Mouse (Mus musculus) embryonic facial prominence, embryonic 14.5 days (tissue): ENCODE data around the gene Nkx3-2. TPM values are rescaled to one million over a fixed set of nuclear protein-coding genes. Genes with fewer than 3 reads are reported as not detected.
A peak's percentile ranks its signal among the peaks of the same experiment; 100 is the strongest.

Source experiments
- ATAC-seq: fragments of 200-750 bp; cut with Nextera tagmentation; 2 replicates; pipeline ENCODE4 v1.8.0; 2017; ENCODE audit warnings: low read depth, moderate number of reproducible peaks, moderate TSS enrichment
- DNase-seq: peaks from one replicate; pipeline ENCODE4 v3.0.0-alpha.2; 2015; ENCODE audit warnings: low spot score
- H3K27ac ChIP-seq: fragments of 300-500 bp; sonication (generic); replicated peaks from 2 replicates; pipeline ENCODE4 v1.5.1; 2014; ENCODE audit warnings: low read depth, mild to moderate bottlenecking, low read length, moderate library complexity
- H3K27me3 ChIP-seq: fragments of 300-500 bp; sonication (generic); replicated peaks from 2 replicates; pipeline ENCODE4 v1.6.1; 2014; ENCODE audit warnings: low read length; ENCODE audit not compliant: control insufficient read depth, insufficient read depth
- H3K36me3 ChIP-seq: fragments of 300-500 bp; sonication (generic); 2 replicates; pipeline ENCODE4 v1.6.1; 2014; ENCODE audit warnings: low read length, mixed read lengths; ENCODE audit not compliant: control insufficient read depth, insufficient read depth
- H3K4me1 ChIP-seq: fragments of 300-500 bp; sonication (generic); 2 replicates; pipeline ENCODE4 v1.6.1; 2014; ENCODE audit warnings: antibody characterized with exemption, low read length; ENCODE audit not compliant: control insufficient read depth, insufficient read depth
- H3K4me2 ChIP-seq: fragments of 300-500 bp; sonication (generic); 2 replicates; pipeline ENCODE4 v1.6.1; 2014; ENCODE audit warnings: low read depth, mild to moderate bottlenecking, low read length, moderate library complexity, mixed read lengths
- H3K4me3 ChIP-seq: fragments of 300-500 bp; sonication (generic); 2 replicates; pipeline ENCODE4 v1.5.1; 2014; ENCODE audit warnings: low read depth, mild to moderate bottlenecking, low read length
- H3K9ac ChIP-seq: fragments of 300-500 bp; sonication (generic); 2 replicates; pipeline ENCODE4 v1.6.1; 2014; ENCODE audit warnings: low read depth, mild to moderate bottlenecking, low read length, moderate library complexity, mixed read lengths
- H3K9me3 ChIP-seq: fragments of 300-500 bp; sonication (generic); 2 replicates; pipeline ENCODE4 v1.6.1; 2016; ENCODE audit warnings: low read length; ENCODE audit not compliant: control insufficient read depth
- WGBS: fragments of 180-500 bp; shearing (Covaris S2); extraction: QIAGEN DNeasy Blood & Tissue Kit; methylation state at CpG from one replicate; pipeline ENCODE4 v1.1.7; 2014; 5-methylcytosine and 5-hydroxymethylcytosine counted together
- polyA plus RNA-seq: library from polyadenylated mRNA; unstranded; fragments of >200 nt; fragmentation: Nextera tagmentation; extraction: Ambion mirVana; gene quantifications from 2 replicates; pipeline ENCODE4 v1.2.1, GENCODE M21; 2014

Nkx3-2 gene
- 1.2 and 1.6 TPM in 2 replicates for polyA plus RNA-seq

DNA sequence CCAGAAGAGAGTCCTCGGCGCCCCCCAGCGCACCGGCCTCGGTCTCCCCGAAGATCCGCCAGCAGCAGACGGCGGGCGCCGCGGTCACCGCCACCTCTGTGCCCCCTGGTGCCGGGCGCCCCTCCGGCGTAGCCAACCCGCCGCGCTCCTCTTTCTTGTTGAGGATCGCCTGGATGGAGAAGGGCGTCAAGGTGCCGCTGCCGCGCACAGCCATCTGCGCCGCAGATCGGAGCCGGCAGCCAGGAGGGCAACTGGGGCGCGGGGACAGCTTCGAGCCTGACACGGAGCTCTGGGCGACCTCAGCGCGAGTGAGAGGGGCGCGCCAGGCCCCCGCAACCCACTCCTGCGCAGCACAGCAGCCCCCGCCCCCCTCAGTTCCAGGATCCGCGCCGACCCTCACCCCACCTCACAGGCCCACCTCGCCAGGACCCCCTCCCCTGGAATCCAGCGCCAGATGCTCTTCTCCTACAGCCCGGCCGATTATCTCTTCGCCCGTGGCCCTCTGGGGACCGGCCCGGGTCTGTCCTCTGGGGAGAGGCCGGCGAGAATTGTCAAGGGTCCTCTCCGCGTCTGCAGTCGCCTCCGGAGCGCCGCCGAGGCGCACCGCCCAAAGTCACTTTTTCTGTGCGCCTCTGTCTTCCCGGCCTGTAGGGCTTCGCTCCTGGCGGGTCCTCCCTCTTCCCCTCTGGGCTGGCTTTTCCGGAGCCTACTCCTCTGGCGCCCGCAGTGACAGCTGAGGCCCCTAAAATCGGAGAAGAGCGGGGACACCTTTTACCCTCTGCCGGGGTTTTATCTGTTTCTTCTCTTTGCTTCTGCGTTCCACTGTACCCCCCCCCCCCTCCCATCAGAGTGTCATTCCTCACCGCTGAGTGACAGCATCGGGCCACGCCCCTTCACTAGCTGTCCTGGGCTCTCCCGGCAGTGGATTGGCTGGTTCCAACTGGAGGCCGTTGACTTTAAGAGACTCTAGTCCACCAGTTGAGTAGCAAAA is at the start of gene Nkx3-2:
Gene Nkx3-2, minus strand, starts transcription at position 771 of the 991 bp plus-strand sequence.
- H3K4me3 ChIP-seq = peak within 1 kb of the TSS; percentile 44
- peak; percentile 66 for DNase-seq
- peaks cover 18% of the 10 kb centered on the region; the same call in 1 of the 2 replicates for H3K4me1 ChIP-seq
- H3K36me3 ChIP-seq = no peaks in the 10 kb centered on the region
- peak within 1 kb of the TSS; percentile 53 for H3K9ac ChIP-seq
- H3K4me2 ChIP-seq = peak within 1 kb of the TSS; percentile 65
- under 1% methylated on average over 29 of the region's 79 CpGs for WGBS
- no peaks in the 10 kb centered on the region for H3K9me3 ChIP-seq
- ATAC-seq = peak; percentile 56
- peaks cover 93% of the 10 kb centered on the region for H3K27me3 ChIP-seq
- H3K27ac ChIP-seq = no peak within 1 kb of the TSS

DNA sequence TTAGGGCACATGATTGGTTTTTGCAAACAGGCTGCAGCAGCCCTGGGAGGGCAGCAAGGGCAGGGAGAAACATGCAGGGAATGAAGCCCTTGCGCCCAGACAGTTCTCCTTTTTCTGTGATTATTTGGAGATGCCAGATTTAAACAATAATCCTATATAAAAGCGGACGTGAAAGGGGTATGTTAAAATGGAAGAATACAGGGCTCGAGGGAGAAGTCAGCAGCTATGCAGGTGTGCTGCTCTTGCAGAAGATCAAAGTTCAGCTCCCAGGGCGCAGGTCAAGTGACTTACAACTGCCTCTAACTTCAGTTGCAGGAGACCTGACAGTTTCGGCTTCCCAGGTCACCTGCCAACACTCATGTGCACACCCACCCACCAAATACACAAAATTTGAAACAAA is 48.2 kb upstream of the Nkx3-2 start:
- H3K27ac ChIP-seq = no peak overlapping the region
- no peaks in the 10 kb centered on the region for H3K4me1 ChIP-seq
- ATAC-seq = no peak
- no peak for DNase-seq
- 79% methylated on average over 6 of the region's 6 CpGs for WGBS
- H3K9me3 ChIP-seq = no peaks in the 10 kb centered on the region
- no peaks in the 10 kb centered on the region for H3K27me3 ChIP-seq
- peaks cover 81% of the 10 kb centered on the region for H3K36me3 ChIP-seq
- H3K9ac ChIP-seq = no peak overlapping the region
- H3K4me3 ChIP-seq = no peak overlapping the region
- H3K4me2 ChIP-seq = no peak overlapping the region

DNA sequence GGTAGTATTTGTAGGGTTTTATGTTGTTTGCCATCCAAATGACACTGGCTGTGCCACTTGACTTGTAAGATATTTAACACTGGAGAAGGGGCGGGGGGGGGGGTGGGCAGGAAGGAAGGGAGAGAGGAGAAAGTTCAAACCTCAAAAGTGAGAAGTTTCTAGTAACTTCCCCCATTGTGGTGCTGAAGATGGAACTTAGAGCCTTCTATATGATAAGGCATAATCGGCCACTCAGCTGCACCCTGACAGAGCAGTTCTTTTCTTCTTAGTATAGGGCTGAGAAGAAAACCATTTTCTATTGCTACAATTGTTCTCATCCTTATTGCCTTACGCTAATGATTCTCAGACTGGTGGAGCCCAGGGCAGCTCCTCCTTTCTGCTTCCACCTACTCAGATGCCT is 47.0 kb upstream of the Nkx3-2 start:
- ATAC-seq (no peak), DNase-seq (no peak)
- no peak overlapping the region for H3K9ac ChIP-seq
- no peak overlapping the region for H3K4me3 ChIP-seq
- H3K9me3 ChIP-seq = no peaks in the 10 kb centered on the region
- no peak overlapping the region for H3K27ac ChIP-seq
- no peaks in the 10 kb centered on the region for H3K4me1 ChIP-seq
- 93% methylated on average over 3 of the region's 3 CpGs for WGBS
- H3K27me3 ChIP-seq = no peaks in the 10 kb centered on the region
- H3K36me3 ChIP-seq = peaks cover 81% of the 10 kb centered on the region
- no peak overlapping the region for H3K4me2 ChIP-seq

- ATAC-seq (no peak), DNase-seq (no peak)
- peaks cover 72% of the 10 kb centered on the region for H3K36me3 ChIP-seq
- H3K9ac ChIP-seq = no peak overlapping the region
- no peaks in the 10 kb centered on the region for H3K9me3 ChIP-seq
- WGBS = 92% methylated on average over 2 of the region's 2 CpGs
- no peak overlapping the region for H3K4me2 ChIP-seq
- H3K27ac ChIP-seq = no peak overlapping the region
- H3K4me1 ChIP-seq = no peaks in the 10 kb centered on the region
- no peak overlapping the region for H3K4me3 ChIP-seq
- H3K27me3 ChIP-seq = no peaks in the 10 kb centered on the region
Measured at GRCm38 (mm10) chr5:41807383-41807782, 43.1 kb upstream of the Nkx3-2 start.

GRCm38 (mm10) chr5:41806176-41806575 is 41.9 kb upstream of the Nkx3-2 start:
- Histone ChIP-seq H3K4me3 (no peak overlapping the region), H3K36me3 (peaks cover 64% of the 10 kb centered on the region), H3K9ac (no peak overlapping the region), H3K27ac (no peak overlapping the region), H3K4me1 (no peaks in the 10 kb centered on the region), H3K9me3 (no peaks in the 10 kb centered on the region), H3K27me3 (no peaks in the 10 kb centered on the region), H3K4me2 (no peak overlapping the region)
- no peak for ATAC-seq
- 91% methylated on average over 5 of the region's 5 CpGs for WGBS
- DNase-seq = no peak

- no peaks in the 10 kb centered on the region for H3K27me3 ChIP-seq
- H3K27ac ChIP-seq = no peak overlapping the region
- WGBS = 87% methylated on average over 2 of the region's 2 CpGs
- H3K9ac ChIP-seq = no peak overlapping the region
- ATAC-seq (no peak), DNase-seq (no peak)
- no peaks in the 10 kb centered on the region for H3K4me1 ChIP-seq
- H3K9me3 ChIP-seq = no peaks in the 10 kb centered on the region
- H3K4me2 ChIP-seq = no peak overlapping the region
- H3K4me3 ChIP-seq = no peak overlapping the region
- peaks cover 66% of the 10 kb centered on the region for H3K36me3 ChIP-seq
Measured at GRCm38 (mm10) chr5:41805085-41805484, 40.8 kb upstream of the Nkx3-2 start.

DNA sequence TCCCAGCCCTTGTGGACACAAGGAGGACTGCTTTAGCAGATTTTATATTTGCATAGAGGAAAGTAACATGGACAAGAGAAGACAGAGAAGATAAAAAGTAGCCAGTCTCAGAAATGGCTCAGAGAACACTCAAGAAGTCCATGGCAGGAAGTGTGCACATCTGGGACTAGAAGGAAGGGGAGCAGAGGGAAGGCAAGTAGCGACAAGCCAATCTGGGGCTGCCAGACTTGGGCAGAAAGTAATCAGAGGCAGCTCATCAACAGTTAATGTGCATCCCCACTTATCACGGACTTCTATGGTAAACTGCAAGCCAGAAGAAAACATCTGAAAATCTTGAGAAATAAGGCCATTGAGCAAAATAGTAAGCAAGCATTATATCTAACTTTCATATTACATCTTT is 40.3 kb upstream of the Nkx3-2 start:
- 72% methylated on average over 2 of the region's 2 CpGs for WGBS
- no peak for ATAC-seq
- no peaks in the 10 kb centered on the region for H3K27me3 ChIP-seq
- DNase-seq = no peak
- H3K36me3 ChIP-seq = peaks cover 66% of the 10 kb centered on the region
- H3K4me2 ChIP-seq = no peak overlapping the region
- H3K9ac ChIP-seq = no peak overlapping the region
- no peak overlapping the region for H3K27ac ChIP-seq
- no peak overlapping the region for H3K4me3 ChIP-seq
- H3K9me3 ChIP-seq = no peaks in the 10 kb centered on the region
- H3K4me1 ChIP-seq = no peaks in the 10 kb centered on the region

DNA sequence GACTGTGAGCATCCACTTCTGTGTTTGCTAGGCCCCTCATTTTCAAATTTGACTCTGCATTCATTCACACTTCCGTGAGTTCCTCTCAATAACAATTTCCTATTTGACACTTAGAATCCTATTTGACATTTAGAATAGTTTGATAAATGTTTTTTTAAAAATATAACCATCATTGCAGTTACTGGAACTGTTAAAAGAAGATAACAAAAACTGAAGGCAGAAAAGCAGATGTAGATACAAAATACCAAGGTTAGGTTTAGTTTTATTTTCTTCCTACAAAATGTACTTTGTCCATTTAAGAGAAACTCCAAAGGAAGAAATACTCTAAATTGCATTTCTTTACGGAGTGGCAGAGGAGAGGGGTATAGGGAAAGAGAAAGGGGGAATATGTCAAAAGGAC is 37.3 kb upstream of the Nkx3-2 start:
- DNase-seq = no peak
- 96% methylated on average over 2 of the region's 2 CpGs for WGBS
- ATAC-seq = no peak
- Histone ChIP-seq H3K4me3 (no peak overlapping the region), H3K9me3 (no peaks in the 10 kb centered on the region), H3K4me2 (no peak overlapping the region), H3K9ac (no peak overlapping the region), H3K27me3 (no peaks in the 10 kb centered on the region), H3K36me3 (peaks cover 66% of the 10 kb centered on the region), H3K27ac (no peak overlapping the region), H3K4me1 (no peaks in the 10 kb centered on the region)

DNA sequence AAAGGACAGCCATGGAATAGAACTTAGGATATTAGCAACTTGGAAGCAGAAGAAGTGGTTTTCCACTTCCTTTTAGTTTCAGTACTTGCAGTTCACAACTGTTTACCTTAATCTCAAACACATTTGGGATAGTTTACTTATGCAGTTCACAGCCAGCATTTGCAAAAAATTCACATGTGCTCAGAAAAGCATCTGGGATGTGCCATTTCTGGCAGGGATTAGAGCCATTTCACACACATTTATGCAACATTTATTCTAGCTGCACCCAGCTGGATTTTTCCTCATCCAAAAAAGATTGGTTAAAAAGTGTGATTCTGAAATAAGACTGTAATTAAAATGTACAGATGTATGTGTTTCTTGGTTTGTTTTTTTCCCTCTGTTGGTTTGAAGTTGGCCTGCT is 30.1 kb upstream of the Nkx3-2 start:
- no peak overlapping the region for H3K4me2 ChIP-seq
- H3K36me3 ChIP-seq = peaks cover 87% of the 10 kb centered on the region
- H3K4me3 ChIP-seq = no peak overlapping the region
- no peaks in the 10 kb centered on the region for H3K27me3 ChIP-seq
- H3K27ac ChIP-seq = no peak overlapping the region
- ATAC-seq (no peak), DNase-seq (peak; percentile 8)
- H3K9ac ChIP-seq = no peak overlapping the region
- no peaks in the 10 kb centered on the region for H3K4me1 ChIP-seq
- H3K9me3 ChIP-seq = no peaks in the 10 kb centered on the region
